Mouse (Mus musculus) heart, postnatal 0 days (tissue): ENCODE measurements around the gene Phox2a. TPM values are rescaled to one million over a fixed set of nuclear protein-coding genes. Genes with fewer than 3 reads are reported as not detected.

Experiments
- ATAC-seq: fragments of 200-750 bp; cut with Nextera tagmentation; 2 replicates; pipeline ENCODE4 v1.8.0; 2017; ENCODE audit warnings: low read depth, moderate number of reproducible peaks, moderate library complexity; ENCODE audit not compliant: insufficient read depth
- DNase-seq: peaks from one replicate; pipeline ENCODE4 v3.0.0-alpha.2; 2016; ENCODE audit warnings: low spot score
- H3K27ac ChIP-seq: fragments of 300-500 bp; sonication (generic); 2 replicates; pipeline ENCODE4 v1.5.1; 2014; ENCODE audit warnings: low read depth, mild to moderate bottlenecking
- H3K27me3 ChIP-seq: fragments of 300-500 bp; sonication (generic); 2 replicates; pipeline ENCODE4 v1.6.1; 2014; ENCODE audit warnings: low read length, mixed read lengths; ENCODE audit not compliant: control insufficient read depth, insufficient read depth
- H3K36me3 ChIP-seq: fragments of 300-500 bp; sonication (generic); replicated peaks from 2 replicates; pipeline ENCODE4 v1.6.1; 2014; ENCODE audit warnings: low read length, mixed read lengths; ENCODE audit not compliant: control insufficient read depth, insufficient read depth
- H3K4me1 ChIP-seq: fragments of 300-500 bp; sonication (generic); 2 replicates; pipeline ENCODE4 v1.6.1; 2014; ENCODE audit warnings: antibody characterized with exemption; ENCODE audit not compliant: control insufficient read depth, insufficient read depth
- H3K4me2 ChIP-seq: fragments of 300-500 bp; sonication (generic); 2 replicates; pipeline ENCODE4 v1.6.1; 2014; ENCODE audit warnings: low read depth, mild to moderate bottlenecking, low read length, moderate library complexity
- H3K4me3 ChIP-seq: fragments of 300-500 bp; sonication (generic); 2 replicates; pipeline ENCODE4 v1.5.1; 2014; ENCODE audit warnings: low read depth, low read length
- H3K9ac ChIP-seq: fragments of 300-500 bp; sonication (generic); replicated peaks from 2 replicates; pipeline ENCODE4 v1.6.1; 2014; ENCODE audit warnings: low read depth, low read length, mixed read lengths
- H3K9me3 ChIP-seq: fragments of 300-500 bp; sonication (generic); replicated peaks from 2 replicates; pipeline ENCODE4 v1.6.1; 2016; ENCODE audit warnings: low read length; ENCODE audit not compliant: control insufficient read depth
- CTCF ChIP-seq: IDR thresholded peaks from 2 replicates; pipeline ENCODE4 v1.5.1; 2016; ENCODE audit warnings: antibody characterized with exemption, control low read depth, low read depth
- EP300 ChIP-seq: IDR thresholded peaks from 2 replicates; pipeline ENCODE4 v1.6.1; 2016; ENCODE audit warnings: antibody characterized with exemption, low read depth
- WGBS: fragments of 180-500 bp; shearing (Covaris S2); extraction: QIAGEN DNeasy Blood & Tissue Kit; methylation state at CpG from one replicate; pipeline ENCODE4 v1.1.7; 2014; 5-methylcytosine and 5-hydroxymethylcytosine counted together
- polyA plus RNA-seq: library from polyadenylated mRNA; unstranded; fragments of >200 nt; fragmentation: Nextera tagmentation; extraction: Ambion mirVana; gene quantifications from 2 replicates; pipeline ENCODE4 v1.2.1, GENCODE M21; 2015
- total RNA-seq: library from RNA; depleted of rRNA; stranded (reverse); fragments of >200 nt; gene quantifications from 2 replicates; pipeline ENCODE4 v1.2.3, GENCODE M21; 2014; ENCODE audit warnings: low replicate concordance

Phox2a gene
- total and polyA plus RNA-seq, 2 experiments from 2014 or later = 0.07 TPM; not detected in 1

DNA sequence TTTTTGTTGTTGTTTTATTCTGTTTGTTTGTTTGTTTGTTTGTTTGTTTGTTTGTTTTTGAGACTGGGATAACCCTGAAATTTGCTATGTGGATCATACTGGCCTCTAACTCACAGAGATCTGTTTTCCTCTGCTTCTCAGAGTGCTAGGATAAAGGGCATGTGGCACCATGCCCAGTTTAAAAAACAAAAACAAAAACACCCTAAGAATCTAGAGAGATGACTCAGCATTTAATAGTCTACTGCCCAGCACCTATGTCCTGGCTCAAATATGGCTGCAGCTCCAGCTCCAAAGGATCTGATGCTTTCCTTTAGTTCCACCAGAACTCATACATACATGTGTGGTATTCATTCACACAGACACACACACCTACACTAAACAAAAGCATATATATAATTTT, 42.9 kb downstream of the Phox2a start:
- no peaks in the 10 kb centered on the region for H3K36me3 ChIP-seq
- no peak for TF ChIP-seq EP300
- no peak for TF ChIP-seq CTCF
- H3K4me1 ChIP-seq = no peaks in the 10 kb centered on the region

DNA sequence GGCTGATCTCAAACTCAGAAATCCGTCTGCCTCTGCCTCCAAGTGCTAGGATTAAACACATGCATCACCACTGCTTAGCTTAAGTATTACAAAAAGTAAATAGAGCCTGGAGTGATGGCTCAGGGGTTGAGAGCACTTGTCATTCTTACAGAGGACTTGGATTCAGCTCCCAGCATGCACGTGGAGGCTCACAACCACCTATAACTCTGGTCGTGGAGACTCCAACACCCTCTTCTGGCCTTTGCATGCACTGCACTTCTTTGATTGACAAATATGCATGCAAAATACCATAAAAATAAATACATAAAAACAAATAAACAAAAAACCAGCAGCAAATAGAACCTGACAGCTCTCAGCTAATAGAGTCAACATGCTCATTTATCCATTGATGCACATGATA, 44.2 kb downstream of the Phox2a start:
- no peak overlapping the region for H3K27ac ChIP-seq
- H3K4me2 ChIP-seq = no peak overlapping the region
- no peaks in the 10 kb centered on the region for H3K27me3 ChIP-seq
- H3K9me3 ChIP-seq = no peaks in the 10 kb centered on the region
- H3K9ac ChIP-seq = no peak overlapping the region
- H3K4me3 ChIP-seq = no peak overlapping the region
- TF ChIP-seq CTCF = no peak
- TF ChIP-seq EP300 = no peak
- WGBS = 56% methylated on average over 3 of the region's 3 CpGs
- H3K4me1 ChIP-seq = no peaks in the 10 kb centered on the region
- DNase-seq = no peak
- no peak for ATAC-seq
- H3K36me3 ChIP-seq = no peaks in the 10 kb centered on the region

More for the DNA sequence above, 42.9 kb downstream of the Phox2a start:
- Histone ChIP-seq H3K4me2 (no peak overlapping the region), H3K27ac (no peak overlapping the region), H3K9me3 (no peaks in the 10 kb centered on the region), H3K27me3 (no peaks in the 10 kb centered on the region), H3K4me3 (no peak overlapping the region), H3K9ac (no peak overlapping the region)
- no peak for DNase-seq
- no peak for ATAC-seq

- H3K27me3 ChIP-seq = no peaks in the 10 kb centered on the region
- DNase-seq (no peak), ATAC-seq (no peak)
- no peak within 1 kb of the TSS for H3K9ac ChIP-seq
- H3K4me3 ChIP-seq = no peak within 1 kb of the TSS
- H3K9me3 ChIP-seq = no peaks in the 10 kb centered on the region
- H3K36me3 ChIP-seq = no peaks in the 10 kb centered on the region
- WGBS = 66% methylated on average over 3 of the region's 3 CpGs
- no peak within 1 kb of the TSS for H3K27ac ChIP-seq
- H3K4me2 ChIP-seq = no peak within 1 kb of the TSS
- H3K4me1 ChIP-seq = 0 out of 2 replicates have a peak, but pooled peaks cover 5% of the 10 kb centered on the region
- TF ChIP-seq CTCF (no peak), EP300 (no peak)
Observed at GRCm38 (mm10) chr7:101863415-101863814, 45.3 kb downstream of the Phox2a start, which contains the start of gene Anapc15. Anapc15 (plus strand) TSS chr7:101863715.

DNA sequence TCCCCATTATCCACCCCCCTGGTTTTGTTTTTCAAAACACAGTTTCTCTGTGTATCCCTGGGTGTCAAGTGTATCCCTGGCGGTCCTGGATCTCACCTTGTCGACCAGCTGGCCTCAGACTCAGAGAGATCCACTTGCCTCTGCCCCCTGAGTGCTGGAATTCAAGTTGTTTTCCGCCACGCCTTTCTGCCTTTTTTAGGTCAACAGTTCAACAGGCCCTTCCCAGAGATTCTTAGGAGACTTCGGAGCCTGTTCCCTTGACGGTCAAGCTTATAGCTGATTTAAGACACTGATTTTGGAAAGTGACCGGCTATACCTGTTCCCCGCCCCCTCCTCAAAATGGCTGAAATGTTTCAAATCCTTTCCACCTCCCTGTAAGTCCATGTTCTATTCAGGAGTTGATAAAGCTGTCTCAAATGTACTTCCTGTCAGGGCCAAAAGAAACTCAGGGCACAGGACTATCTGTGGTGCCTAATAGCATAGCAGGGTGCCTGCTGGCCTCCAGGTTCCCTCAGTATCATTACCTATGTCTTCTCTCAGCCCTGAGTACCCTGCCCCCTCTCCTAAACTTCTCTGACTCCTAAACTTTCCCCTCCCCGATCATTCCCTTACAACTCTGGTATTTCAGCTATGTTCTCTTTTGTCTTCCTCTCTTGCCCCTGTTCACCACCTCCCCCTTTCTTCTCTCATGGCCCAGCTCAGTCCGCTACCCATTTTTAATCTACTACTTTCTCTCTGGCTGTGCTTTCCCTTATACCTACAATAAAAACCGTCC, 48.6 kb downstream of the Phox2a start:
- Histone ChIP-seq H3K9ac (no peak overlapping the region), H3K27ac (no peak overlapping the region), H3K4me2 (no peak overlapping the region), H3K9me3 (no peaks in the 10 kb centered on the region), H3K4me1 (0 out of 2 replicates have a peak, but pooled peaks cover 14% of the 10 kb centered on the region), H3K4me3 (no peak overlapping the region), H3K36me3 (no peaks in the 10 kb centered on the region), H3K27me3 (no peaks in the 10 kb centered on the region)
- ATAC-seq (no peak), DNase-seq (no peak)
- WGBS = 80% methylated on average over 11 of the region's 11 CpGs
- TF ChIP-seq EP300 (no peak), CTCF (no peak)

DNA sequence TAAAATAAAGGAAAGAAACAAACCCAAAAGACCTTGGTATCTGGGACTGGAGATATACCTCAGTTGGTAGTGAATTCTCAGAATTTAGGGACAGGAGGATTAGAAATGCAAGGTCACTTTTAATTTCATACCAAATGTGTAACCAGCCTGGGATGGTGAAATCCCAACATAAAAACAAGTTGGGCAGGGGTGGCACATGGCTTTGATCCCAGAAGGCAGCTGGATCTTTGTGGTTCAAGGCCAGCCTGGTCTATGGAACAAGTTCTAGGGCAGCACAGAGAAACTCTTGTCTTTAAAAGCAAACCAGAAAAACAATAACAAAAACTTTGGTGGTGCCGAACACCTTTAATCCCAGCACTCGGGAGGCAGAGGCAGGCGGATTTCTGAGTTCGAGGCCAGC, 49.4 kb downstream of the Phox2a start:
- 90% methylated on average over 4 of the region's 4 CpGs for WGBS
- H3K4me1 ChIP-seq = 0 out of 2 replicates have a peak, but pooled peaks cover 14% of the 10 kb centered on the region
- no peak overlapping the region for H3K4me2 ChIP-seq
- ATAC-seq = no peak
- no peak overlapping the region for H3K4me3 ChIP-seq
- no peak overlapping the region for H3K9ac ChIP-seq
- no peak overlapping the region for H3K27ac ChIP-seq
- no peaks in the 10 kb centered on the region for H3K36me3 ChIP-seq
- no peaks in the 10 kb centered on the region for H3K27me3 ChIP-seq
- H3K9me3 ChIP-seq = no peaks in the 10 kb centered on the region
- no peak for TF ChIP-seq CTCF
- no peak for TF ChIP-seq EP300
- no peak for DNase-seq
